Mouse (Mus musculus) kidney, adult 11 months (tissue): ENCODE data around the gene Mrs2.

Source experiments
- DNase-seq: peaks from one replicate; pipeline ENCODE4 v3.0.0; 2022

Gene Mrs2

GRCm38 (mm10) chr13:25019793-25020539 is at the start of gene Mrs2:
Gene Mrs2 (minus strand): TSS chr13:25020379.
- peak; percentile 91 for DNase-seq

- DNase-seq, result no peak
Measured at GRCm38 (mm10) chr13:25069765-25070164, 49.6 kb upstream of the Mrs2 start.

- no peak for DNase-seq
Measured at GRCm38 (mm10) chr13:25067183-25067582, 47.0 kb upstream of the Mrs2 start.

GRCm38 (mm10) chr13:25066659-25067058 is 46.5 kb upstream of the Mrs2 start:
- no peak for DNase-seq

- DNase-seq, result peak; percentile 47
Measured at GRCm38 (mm10) chr13:25055873-25056667, 35.9 kb upstream of the Mrs2 start, which contains the start of gene Dcdc2a. Gene Dcdc2a (plus strand): TSS chr13:25056004.

- DNase-seq, result peak; percentile 63
Measured at GRCm38 (mm10) chr13:25055111-25055554, 35.0 kb upstream of the Mrs2 start.

- no peak for DNase-seq
Measured at GRCm38 (mm10) chr13:25052671-25053070, 32.5 kb upstream of the Mrs2 start.

GRCm38 (mm10) chr13:25039488-25039887 is 19.3 kb upstream of the Mrs2 start:
- no peak for DNase-seq

- DNase-seq, result no peak
Measured at GRCm38 (mm10) chr13:25027114-25027425, 6.9 kb upstream of the Mrs2 start.

GRCm38 (mm10) chr13:25026409-25027113 is 6.4 kb upstream of the Mrs2 start:
- DNase-seq, result no peak

GRCm38 (mm10) chr13:25024655-25025054 is 4.5 kb upstream of the Mrs2 start:
- DNase-seq, result no peak

GRCm38 (mm10) chr13:25023129-25023528 is 3.0 kb upstream of the Mrs2 start:
- no peak for DNase-seq

GRCm38 (mm10) chr13:25022386-25022785 is 2.2 kb upstream of the Mrs2 start:
- DNase-seq, result no peak

- peak; percentile 17 for DNase-seq
Measured at GRCm38 (mm10) chr13:25020540-25020892, 337 bp upstream of the Mrs2 start.

GRCm38 (mm10) chr13:25018316-25018715 is 1.9 kb downstream of the Mrs2 start:
- DNase-seq, result no peak

- peak; percentile 23 for DNase-seq
Measured at GRCm38 (mm10) chr13:25007115-25007514, 13.1 kb downstream of the Mrs2 start.

- DNase-seq, result no peak
Measured at GRCm38 (mm10) chr13:25002965-25003364, 17.2 kb downstream of the Mrs2 start.

- no peak for DNase-seq
Measured at GRCm38 (mm10) chr13:24999538-24999937, 20.6 kb downstream of the Mrs2 start.

GRCm38 (mm10) chr13:24993160-24993559 is 27.0 kb downstream of the Mrs2 start:
- no peak for DNase-seq

GRCm38 (mm10) chr13:24989006-24989405 is 31.2 kb downstream of the Mrs2 start:
- DNase-seq, result peak; percentile 42

GRCm38 (mm10) chr13:24988391-24988790 is 31.8 kb downstream of the Mrs2 start:
- peak; percentile 41 for DNase-seq

GRCm38 (mm10) chr13:24985435-24985834 is 34.7 kb downstream of the Mrs2 start:
- DNase-seq, result no peak

- DNase-seq, result no peak
Measured at GRCm38 (mm10) chr13:24981031-24981430, 39.1 kb downstream of the Mrs2 start.
